Mouse (Mus musculus) adrenal gland, adult (tissue): ENCODE results near the gene Scrn1.
A peak's percentile ranks its signal among the peaks of the same experiment; 100 is the strongest.

ENCODE experiments used
- DNase-seq, 2 experiments: peaks; one replicate each; pipeline ENCODE4 v3.0.0; 2022 to 2023; ENCODE audit warnings: low spot score in 1 of 2; ENCODE audit not compliant: inconsistent age in 2 of 2

Scrn1 gene

GRCm38 (mm10) chr6:54566546-54566919 lies 244 bp upstream of the Scrn1 start:
- no peak for DNase-seq

GRCm38 (mm10) chr6:54565012-54565411 lies 1.3 kb downstream of the Scrn1 start:
- DNase-seq = peak in 1 of 2 experiments; percentile 68

- no peak for DNase-seq
Measured at GRCm38 (mm10) chr6:54564506-54564991, 1.7 kb downstream of the Scrn1 start.

- DNase-seq = no peak
Measured at GRCm38 (mm10) chr6:54563561-54563960, 2.7 kb downstream of the Scrn1 start.

GRCm38 (mm10) chr6:54562018-54562809 lies 4.1 kb downstream of the Scrn1 start:
- DNase-seq = peak in 1 of 2 experiments; percentile 23

GRCm38 (mm10) chr6:54558466-54558865 lies 7.8 kb downstream of the Scrn1 start:
- no peak for DNase-seq

GRCm38 (mm10) chr6:54557671-54558070 lies 8.6 kb downstream of the Scrn1 start:
- DNase-seq = no peak

GRCm38 (mm10) chr6:54555816-54556215 lies 10.5 kb downstream of the Scrn1 start:
- DNase-seq = no peak

GRCm38 (mm10) chr6:54554341-54555110 lies 11.8 kb downstream of the Scrn1 start:
- no peak for DNase-seq

- no peak for DNase-seq
Measured at GRCm38 (mm10) chr6:54553632-54554031, 12.7 kb downstream of the Scrn1 start.

GRCm38 (mm10) chr6:54552721-54553413 lies 13.4 kb downstream of the Scrn1 start:
- no peak for DNase-seq

GRCm38 (mm10) chr6:54550801-54551323 lies 15.4 kb downstream of the Scrn1 start:
- peak in 1 of 2 experiments; percentile 22 for DNase-seq

- no peak for DNase-seq
Measured at GRCm38 (mm10) chr6:54549311-54549710, 17.0 kb downstream of the Scrn1 start.

- no peak for DNase-seq
Measured at GRCm38 (mm10) chr6:54548314-54549019, 17.8 kb downstream of the Scrn1 start.

- no peak for DNase-seq
Measured at GRCm38 (mm10) chr6:54543646-54544045, 22.6 kb downstream of the Scrn1 start.

- no peak for DNase-seq
Measured at GRCm38 (mm10) chr6:54542836-54543235, 23.5 kb downstream of the Scrn1 start.

GRCm38 (mm10) chr6:54540252-54540887 lies 25.9 kb downstream of the Scrn1 start:
- peak; percentile 90 to 96 for DNase-seq

- DNase-seq = no peak
Measured at GRCm38 (mm10) chr6:54539396-54539795, 26.9 kb downstream of the Scrn1 start.

- no peak for DNase-seq
Measured at GRCm38 (mm10) chr6:54538773-54539173, 27.5 kb downstream of the Scrn1 start.

GRCm38 (mm10) chr6:54537053-54537452 lies 29.2 kb downstream of the Scrn1 start:
- DNase-seq = no peak
